Mouse (Mus musculus): ENCODE measurements around the gene Cep97.
A peak's percentile ranks its signal among the peaks of the same experiment; 100 is the strongest.

Gene Cep97

DNA sequence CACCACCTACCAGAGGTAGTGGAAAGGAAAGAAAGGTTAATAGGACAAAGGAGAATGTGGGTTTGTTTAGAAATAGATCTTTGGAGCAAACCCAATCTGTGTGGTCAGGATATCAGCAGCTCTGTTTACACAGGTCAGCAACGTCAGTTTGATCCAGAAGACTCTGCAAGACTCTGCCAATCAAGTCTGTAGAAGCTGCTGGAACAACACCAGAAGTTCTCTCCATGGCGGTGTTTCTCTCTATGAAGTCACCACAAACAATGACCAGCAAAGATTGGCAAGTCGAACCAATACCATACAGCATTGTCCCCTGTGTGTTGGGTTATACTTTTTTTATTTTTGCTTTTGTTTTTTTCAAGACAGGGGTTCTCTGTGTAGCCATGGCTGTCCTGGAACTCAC, 12.6 kb upstream of the Cep97 start:
- DNase-seq: no peak

DNA sequence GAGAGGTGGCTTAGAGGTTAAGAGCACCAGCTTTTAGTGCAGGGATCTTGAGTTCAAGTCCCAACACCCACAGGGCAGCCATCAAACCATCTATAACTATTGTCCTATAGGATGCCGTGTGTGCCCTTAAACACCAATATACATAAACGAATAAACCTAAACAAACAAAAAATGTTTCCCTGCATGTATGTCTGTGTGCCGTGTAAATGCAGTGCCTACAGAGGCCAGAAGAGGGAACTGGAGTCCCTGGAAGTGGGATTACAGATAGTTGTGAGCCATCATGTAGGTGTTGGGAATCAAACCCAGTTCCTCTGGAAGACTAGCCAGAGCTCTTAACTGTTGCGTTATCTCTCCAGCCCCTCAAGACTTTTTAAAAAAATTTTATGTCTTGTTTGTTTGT, 6.1 kb upstream of the Cep97 start:
- DNase-seq: no peak

DNA sequence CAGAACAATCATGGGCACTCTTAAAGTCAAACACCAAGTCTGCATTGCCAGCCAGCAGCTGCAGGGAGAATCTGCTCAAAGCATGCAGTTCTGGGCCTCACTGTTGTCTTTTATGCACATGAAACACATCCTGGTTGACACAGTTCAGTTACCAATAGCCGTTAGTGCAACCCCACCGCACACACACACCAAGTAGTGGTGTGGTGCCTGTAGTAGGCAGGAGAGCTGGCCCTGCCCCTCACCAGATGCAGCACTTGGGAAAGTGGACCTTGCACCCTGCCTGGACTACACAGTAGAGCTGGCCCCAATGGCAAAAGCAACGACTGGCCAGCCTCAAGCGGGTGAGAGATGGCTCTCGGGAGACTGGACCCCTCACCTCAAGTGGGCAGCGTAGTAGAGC, 5.0 kb upstream of the Cep97 start:
- DNase-seq: no peak

DNA sequence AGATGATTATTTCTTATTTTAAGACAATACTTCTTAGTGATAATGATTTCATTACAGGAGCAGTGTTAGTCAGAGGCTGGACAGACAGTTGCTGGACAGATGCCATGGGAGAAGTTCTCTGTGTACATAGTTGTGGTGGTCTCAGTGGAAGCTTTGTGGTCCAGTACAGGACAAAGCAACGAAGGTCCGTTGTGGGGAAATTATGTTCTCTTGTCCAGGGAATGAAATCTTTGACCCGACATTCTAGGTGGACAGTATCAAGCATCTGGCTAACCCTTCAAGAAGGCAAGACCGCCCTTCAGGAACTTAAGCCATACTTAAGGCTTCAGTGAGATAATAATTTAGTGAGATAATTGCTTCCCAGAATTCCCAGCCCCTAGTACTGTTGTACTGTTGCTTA, 4.1 kb upstream of the Cep97 start:
- no peak for DNase-seq

DNA sequence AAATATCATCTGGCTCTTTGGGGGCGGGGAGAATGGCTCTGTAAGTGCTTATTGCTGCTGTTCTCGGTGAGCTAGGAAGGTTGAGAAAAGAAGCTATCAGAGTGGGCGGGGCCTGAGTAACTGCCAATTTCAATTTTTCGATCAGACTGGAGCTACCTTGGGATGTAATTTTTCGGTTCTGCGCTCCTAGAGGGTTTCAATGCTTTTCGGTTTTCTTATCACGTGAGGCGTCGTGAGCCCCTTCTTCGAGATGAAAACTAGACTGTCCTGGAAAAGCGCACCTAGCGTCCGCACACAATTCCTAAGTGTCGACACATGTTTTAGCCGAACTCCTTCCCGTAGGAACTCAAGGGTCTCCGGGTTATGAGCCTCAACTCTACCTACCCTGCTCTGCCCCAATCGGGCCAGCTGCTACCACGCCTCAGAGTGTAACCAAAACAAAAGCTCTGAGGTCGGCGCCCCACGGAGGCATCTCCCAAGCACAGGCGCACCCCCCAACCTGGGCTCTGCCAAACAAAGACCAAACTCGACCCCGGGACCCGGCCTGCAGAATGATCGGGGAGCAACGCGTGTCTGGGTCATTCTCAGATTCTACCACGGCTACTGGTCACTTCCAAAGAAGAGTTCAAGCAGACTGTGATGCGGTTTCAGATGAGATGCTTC, 843 bp downstream of the Cep97 start:
- peak; percentile 18 to 40 for DNase-seq

DNA sequence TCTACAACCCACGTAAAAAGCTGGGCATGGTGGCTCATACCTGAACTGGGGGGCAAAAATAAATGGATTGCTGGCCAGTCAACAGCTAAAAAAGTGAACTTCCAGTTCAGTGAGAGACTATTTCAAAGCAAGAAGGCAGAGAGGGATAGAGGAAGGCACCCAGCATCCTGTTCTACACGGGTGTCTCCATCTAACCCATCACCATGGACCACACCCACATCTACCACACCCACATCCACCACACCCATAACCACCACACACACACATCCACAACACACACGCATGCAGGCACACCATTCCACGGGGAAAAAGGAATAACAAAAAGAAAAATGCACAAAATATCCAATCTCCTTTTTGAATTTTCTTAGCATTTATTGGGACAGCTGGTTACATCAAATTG, 10.6 kb downstream of the Cep97 start:
- DNase-seq: no peak

DNA sequence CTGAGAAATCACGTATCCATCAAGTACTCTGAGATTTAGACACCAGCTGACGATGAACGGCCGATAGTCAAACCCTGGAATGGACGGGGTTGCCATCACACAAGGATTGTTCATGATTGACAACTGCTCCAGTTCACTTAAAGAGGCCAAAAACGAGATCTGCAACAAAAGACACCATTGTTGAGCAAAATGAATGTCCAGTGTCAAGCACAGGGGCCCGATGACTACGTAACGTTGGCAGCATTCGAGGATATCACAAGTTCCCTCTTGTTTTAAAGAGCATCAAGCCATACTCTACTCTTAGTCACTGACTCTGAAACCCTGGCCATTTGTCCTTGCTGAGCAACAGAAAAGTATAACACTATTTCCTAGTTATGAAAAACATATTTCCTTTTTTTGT, 12.6 kb downstream of the Cep97 start:
- DNase-seq: no peak

DNA sequence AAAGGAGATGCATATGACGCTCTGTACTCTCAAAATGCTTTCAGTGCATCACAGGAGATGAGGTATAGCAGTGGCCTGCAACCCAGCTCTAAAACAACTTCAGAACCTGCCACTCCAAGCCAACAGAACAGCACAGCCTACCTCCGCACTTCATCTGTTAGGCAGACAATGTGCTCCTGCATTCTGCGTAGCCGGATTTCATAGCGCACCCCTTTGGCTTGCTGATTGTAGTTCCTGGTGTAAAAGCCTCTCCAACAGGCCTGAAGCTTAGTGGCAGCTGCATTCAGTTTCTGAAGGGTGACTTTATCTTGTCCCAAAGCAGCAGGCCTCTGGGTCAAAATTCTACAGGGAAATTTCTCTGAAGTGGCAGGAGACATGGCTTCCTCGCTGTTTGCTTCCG, 19.9 kb downstream of the Cep97 start:
- no peak for DNase-seq

DNA sequence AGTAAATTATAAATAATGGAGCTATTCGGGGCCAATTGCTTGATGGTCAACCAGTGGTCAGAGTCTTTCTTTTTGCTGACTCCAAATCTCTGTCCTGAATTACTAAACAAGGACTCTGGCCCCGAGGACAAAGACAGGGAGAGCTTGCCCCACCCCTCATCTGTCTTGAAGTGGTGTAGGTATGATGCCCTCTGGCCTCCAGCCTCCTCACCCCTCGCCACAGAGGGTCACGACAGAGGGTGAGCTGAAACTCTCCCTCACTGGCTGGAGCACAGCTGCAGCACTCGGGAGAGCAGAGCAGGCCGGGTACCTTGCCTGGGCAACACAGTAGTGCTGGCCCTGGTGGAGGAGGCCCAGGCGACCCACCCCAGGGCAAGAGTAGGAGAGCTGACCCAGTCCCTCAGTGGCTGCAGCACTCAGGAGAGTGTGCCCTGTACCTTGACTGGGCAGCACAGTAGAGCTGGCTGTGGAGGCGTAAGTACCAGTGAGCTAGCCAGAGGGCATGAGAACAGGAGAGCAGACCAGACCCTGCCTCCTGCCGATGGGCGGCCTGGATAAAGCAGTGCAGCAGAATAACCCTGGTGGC, 24.4 kb downstream of the Cep97 start:
- DNase-seq: no peak

DNA sequence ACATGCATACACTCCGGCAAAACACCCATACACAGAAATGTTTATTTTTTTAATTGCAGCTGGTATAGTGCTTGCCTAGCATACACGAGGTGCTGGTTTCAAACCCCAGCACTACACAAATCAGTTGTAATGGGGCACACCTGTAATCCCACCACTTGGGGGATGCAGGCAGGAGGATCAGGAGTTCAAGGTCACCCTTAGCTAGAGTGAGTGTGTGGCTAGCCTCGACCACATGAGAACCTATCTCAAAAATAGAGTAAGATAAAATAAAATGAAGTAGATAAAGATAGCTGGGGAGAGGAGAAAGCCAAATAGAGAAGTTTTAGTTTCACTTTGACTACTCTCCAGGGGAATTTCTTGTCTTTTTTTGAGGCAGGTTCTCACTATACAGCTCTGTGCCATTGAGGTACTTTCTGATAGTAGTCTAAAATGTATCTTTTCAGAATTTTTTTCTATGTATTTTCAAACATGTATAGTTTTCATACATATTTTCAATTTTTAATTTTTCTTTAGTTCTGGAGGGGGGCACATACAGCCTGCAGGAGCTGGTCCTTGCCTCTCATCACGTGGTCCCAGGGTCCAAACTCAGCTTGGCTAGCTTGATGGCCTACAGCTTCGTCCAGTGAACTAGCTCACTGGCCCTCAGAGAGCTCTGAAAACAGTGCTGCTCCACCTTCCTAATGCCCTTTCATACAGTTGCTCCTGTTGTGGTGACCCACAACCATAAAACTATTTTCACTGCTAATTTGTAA, 27.6 kb downstream of the Cep97 start:
- DNase-seq: no peak

DNA sequence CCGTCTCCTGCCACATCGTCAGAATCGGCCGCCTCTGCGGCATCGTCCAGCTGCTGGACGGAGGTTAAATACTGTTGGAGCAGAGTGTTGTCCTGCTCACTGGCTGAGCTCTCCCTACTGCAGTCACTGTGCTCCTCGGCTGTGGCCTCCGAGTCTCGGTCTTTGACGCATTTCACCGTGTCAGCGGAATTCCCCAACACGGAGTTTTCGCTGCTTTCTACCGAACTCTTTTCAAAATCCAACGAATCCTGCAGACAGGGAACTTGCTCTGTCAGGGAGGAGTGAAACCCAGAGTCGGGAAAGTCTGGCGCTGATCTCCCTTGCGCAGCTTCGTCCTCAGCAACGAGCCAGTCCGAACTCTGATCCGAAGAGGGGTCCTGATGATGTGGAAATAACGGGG, 29.3 kb downstream of the Cep97 start:
- no peak for DNase-seq

DNA sequence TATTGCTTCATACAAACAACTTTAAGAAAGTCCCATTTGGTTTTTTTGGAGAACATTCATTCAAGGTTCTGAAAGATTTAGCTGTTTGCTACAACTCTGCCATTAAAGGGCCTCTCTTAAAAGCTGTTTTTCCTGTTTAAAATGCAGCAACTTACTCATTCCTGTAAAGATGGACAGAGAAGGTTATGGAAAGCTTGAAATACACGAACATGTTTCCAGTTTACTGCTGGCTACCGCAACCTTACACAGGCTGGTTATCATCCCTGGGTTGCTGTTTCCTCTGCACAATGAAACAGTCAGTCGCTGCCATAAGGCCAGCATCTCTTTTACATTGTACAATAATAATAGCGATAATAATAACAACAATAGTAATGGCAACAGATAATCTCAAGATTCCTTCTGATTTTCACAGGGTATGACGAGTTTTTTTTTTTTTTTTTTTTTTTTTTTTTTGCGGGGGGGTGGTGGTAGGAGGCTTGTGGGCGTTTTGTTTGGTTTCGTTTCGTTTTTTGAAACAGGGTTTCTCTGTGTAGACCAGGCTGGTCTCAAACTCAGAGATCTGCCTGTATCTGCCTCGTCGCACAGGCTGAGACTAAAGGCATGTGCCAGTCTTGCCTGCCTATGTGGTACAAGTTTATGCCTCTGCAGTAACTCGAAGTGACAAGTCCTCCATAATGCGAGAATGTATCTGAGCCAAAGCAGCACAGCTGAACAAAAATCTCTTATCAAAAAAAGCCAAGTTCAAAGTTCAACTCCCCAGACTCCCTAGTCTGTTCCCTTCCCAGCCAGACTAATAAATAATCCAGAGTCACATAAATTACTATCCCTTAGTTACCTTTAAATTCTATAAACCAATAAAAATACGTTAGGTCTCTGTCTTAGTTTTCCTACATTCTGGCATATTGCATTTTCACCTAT, 32.6 kb downstream of the Cep97 start:
- DNase-seq: no peak

DNA sequence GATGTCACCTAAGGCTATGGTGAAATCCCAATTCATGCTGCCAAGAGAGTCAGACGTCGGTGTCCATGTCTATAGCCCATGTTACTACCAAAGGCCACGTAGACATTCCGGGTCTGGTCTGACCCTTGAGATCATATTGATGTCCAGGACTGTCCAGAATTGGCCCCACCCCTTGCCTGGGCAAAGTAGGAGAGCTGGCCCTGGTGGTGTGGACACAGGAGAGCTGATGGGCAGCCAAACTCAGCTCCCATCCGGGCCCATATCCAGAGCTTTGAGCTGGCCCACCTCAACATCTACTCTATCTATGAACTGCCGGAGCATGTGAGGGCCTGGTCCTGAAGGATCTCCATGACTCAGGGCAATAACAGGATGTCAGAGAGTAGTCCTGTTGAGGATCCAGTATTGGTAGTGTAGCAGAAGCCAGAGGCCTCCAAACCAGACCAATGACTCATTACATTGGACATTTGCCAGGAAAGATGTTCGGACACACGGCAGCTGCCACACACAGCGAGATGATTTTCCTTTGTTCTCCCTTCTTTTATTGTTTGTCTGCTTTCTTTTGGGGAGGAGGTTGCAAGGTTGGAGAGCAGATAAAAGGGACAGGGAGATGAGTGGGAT, 36.2 kb downstream of the Cep97 start:
- DNase-seq: no peak

DNA sequence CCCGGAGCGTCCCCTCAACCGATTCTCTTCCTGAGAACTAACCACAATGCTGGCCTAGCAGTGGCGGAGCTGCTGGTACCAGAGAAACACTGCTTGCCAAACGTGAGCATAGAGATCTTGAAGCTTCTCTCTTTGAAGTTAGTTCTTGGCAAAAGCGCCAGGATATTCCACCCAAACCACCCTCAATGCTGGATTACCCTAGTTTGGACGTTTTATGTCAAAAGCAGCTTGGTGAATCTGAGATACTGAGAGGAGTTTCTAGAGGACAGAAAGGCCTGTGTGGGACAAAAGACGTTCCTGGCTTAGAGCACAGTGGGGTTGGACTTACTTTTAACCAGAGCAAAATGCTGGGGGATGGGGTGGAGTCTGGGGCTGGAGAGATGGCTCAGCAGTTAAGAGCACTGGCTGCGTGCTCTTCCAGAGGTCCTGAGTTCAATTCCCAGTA, 39.0 kb downstream of the Cep97 start:
- DNase-seq: peak in 1 of 2 experiments; percentile 16

DNA sequence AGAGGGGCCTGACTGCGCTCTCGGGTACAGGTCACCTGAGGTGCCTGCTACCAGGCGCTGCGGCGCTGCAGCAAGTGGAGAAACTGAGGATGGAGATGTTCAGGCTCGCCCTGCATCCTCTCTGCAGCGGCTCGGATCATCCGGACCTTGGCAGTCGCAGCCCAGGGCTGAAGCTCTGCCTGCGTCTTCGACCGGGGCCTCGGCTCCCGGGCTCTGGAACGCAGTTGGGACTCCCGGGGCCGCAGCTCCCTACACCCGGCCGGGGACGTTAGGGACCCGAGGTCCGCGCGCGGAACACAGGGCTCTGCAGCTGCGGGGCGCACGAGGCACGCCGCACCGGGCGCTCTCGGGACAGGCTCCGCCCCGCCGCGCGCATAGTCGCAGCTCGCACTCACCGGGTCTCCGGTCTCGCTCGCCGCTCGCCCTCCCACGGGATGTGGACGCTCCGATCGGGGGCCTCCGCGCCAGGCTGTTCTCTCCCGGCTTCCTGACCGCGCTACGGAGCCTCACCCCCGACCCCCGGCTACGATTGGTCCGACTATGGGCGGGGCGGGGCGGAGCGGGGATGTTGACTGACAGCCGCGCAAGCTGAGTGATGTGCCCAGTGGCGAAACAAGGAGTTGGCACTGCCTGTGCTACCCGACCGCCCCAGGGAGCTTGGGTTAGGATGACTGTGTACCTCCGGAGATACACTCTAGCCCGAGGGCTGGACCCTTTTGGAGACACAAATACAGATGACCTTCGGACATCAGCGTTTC, 39.6 kb downstream of the Cep97 start, which contains the start of gene Nxpe3:
TSS of gene Nxpe3 (minus strand) at position 393 of the 758 bp plus-strand sequence.
- peak; percentile 89 to 90 for DNase-seq

DNA sequence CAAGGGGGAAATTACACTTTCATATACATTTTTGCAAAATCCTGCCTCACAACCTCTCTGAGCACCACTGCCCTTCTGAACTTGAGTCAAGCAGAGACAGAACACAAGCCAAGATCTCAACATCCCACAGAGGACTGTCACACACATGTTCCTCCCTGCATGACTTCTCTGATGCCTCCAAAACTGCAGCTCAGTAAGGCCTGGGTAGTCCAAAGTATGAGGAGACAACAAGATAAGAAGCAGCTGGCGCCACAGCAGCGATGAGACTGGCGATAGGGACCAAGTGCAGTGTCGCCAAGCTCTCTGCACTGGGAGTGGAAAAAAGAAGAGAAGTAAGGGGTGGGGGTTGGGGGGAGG, 40.1 kb downstream of the Cep97 start:
- peak; percentile 35 to 64 for DNase-seq

DNA sequence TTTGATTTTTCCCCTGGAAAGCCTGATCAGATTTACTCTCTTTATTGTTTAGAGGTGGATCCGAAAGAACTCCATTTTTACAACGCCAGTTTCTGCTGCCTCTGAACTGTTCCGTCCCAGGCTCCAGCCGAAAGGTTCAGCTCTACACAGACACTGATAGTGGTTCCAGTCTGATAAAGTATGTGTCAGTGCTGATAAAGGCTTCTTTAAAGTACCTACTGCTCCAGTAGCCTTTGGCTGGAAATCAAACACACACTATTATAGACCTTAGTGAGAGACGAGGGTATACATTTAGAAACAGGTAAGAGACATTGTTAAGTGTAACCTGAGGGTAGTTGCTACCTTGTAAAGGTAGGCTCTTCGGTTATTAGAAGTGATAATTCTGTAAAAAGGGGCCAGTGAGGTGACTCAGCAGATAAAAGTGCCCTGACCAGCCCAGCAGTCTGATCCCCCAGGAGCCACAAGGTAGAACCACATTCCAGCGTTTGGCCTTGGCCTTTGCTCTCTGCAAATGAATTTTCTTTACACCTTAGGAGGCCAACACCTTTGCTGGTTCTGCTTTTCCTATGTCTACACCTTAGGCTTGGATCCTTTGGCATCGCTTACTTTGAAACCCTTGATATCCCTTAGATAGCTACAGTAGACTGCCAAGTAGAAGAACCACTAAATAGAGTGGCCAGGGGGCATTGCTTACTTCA, 41.1 kb downstream of the Cep97 start:
- no peak for DNase-seq

DNA sequence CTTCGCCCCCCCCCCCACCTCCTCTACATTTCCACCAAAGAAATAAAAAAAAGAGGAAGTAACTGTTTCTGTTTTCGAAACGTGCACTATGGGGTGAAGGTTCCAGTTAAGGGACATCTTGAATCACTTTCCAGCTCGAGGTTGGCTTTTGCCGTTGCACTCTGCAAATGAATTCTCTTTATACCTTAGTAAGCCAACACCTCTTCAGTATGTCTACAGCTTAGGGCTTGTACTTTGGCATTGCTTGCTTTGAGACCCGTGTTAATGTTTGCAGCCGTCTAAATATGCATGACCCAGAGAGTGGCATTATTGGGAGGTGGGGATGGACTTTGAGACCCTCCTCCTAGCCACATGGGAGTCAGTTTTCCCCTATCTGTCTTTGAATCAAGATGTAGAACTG, 42.2 kb downstream of the Cep97 start:
- DNase-seq: no peak

DNA sequence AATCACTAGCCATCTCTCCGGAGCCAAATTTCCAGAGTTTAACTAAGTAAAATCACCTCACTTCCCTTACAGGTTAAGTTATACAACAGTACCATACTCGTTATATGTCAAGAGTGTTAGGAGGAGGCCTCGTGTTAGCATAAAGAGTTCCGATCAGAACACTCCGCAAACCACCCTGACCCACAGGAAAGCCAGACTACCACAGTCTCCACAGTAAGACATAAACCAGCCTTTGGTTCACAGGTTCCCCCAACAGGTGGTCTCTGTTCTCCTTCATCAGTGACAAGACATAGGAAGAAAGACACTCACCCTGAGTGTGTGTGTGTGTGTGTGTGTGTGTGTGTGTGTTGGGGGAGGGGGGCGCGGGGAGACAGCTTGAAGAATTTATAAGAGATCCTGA, 43.3 kb downstream of the Cep97 start:
- no peak for DNase-seq

DNA sequence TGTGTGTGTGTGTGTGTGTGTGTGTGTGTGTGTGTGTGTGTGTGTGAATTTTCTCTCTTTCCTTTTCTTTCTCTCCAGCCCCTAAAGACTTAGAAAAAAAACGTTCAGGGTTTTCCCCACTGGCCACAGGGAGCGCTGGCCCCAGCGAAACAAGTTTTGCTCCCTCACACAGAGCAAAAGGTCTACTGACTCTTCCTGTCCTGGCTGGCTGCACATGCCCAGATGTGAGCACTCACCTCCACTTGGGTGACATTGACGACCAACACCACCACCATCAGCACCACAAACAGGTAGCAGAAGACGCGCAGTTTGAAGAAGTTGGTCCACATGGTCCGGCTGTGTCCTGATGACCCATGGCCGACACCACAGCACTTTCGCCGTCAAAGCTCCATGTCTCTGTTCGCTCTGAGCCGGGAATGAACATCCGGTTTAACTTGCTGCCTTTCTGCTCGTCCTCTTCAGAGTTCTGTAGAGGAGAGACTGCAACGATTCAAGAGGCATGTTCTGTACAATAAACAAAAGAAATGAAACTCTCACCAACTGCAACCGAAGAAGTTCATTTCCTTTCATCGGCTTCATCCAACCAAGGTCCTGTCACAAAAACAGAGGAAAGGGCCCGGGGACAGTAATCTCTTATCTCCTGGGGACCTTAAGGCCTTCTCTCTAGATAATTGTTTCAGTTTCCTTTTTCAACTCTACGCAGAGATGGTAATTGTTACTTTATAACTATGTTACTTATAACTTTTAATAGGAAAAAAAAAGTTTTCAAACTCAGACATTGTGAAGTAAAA, 44.1 kb downstream of the Cep97 start:
- DNase-seq: no peak

Data from lung, postnatal 4 days (tissue).